Mouse (Mus musculus) lung, embryonic 16.5 days (tissue): ENCODE measurements around the gene Cfap157. TPM values are rescaled to one million over a fixed set of nuclear protein-coding genes. Genes with fewer than 3 reads are reported as not detected.
A peak's percentile ranks its signal among the peaks of the same experiment; 100 is the strongest.

Experiments used
- ATAC-seq: fragments of 200-750 bp; cut with Nextera tagmentation; 2 replicates; pipeline ENCODE4 v1.8.0; 2017; ENCODE audit warnings: low read depth, mild to moderate bottlenecking, moderate library complexity
- H3K27ac ChIP-seq: fragments of 300-500 bp; sonication (generic); 2 replicates; pipeline ENCODE4 v1.5.1; 2014; ENCODE audit warnings: mild to moderate bottlenecking, control low read depth, low read length
- H3K27me3 ChIP-seq: fragments of 300-500 bp; sonication (generic); 2 replicates; pipeline ENCODE4 v1.6.1; 2014; ENCODE audit warnings: low read depth, low read length, mixed read lengths; ENCODE audit not compliant: control insufficient read depth, insufficient read depth
- H3K36me3 ChIP-seq: fragments of 300-500 bp; sonication (generic); 2 replicates; pipeline ENCODE4 v1.6.1; 2014; ENCODE audit warnings: low read length; ENCODE audit not compliant: control insufficient read depth, insufficient read depth
- H3K4me1 ChIP-seq: fragments of 300-500 bp; sonication (generic); replicated peaks from 2 replicates; pipeline ENCODE4 v1.6.1; 2014; ENCODE audit warnings: low read length, mixed read lengths; ENCODE audit not compliant: control insufficient read depth, insufficient read depth
- H3K4me2 ChIP-seq: fragments of 300-500 bp; sonication (generic); 2 replicates; pipeline ENCODE4 v1.6.1; 2014; ENCODE audit warnings: low read depth, low read length, control low read depth
- H3K4me3 ChIP-seq: fragments of 300-500 bp; sonication (generic); 2 replicates; pipeline ENCODE4 v1.5.1; 2014; ENCODE audit warnings: mild to moderate bottlenecking, low read length, control low read depth
- H3K9ac ChIP-seq: fragments of 300-500 bp; sonication (generic); 2 replicates; pipeline ENCODE4 v1.6.1; 2014; ENCODE audit warnings: low read length, control low read depth
- H3K9me3 ChIP-seq: fragments of 300-500 bp; sonication (generic); 2 replicates; pipeline ENCODE4 v1.6.1; 2016; ENCODE audit warnings: low read length; ENCODE audit not compliant: control insufficient read depth
- WGBS: fragments of 180-500 bp; shearing (Covaris S2); extraction: QIAGEN DNeasy Blood & Tissue Kit; methylation state at CpG from one replicate; pipeline ENCODE4 v1.1.7; 2014; 5-methylcytosine and 5-hydroxymethylcytosine counted together
- polyA plus RNA-seq: library from polyadenylated mRNA; unstranded; fragments of >200 nt; fragmentation: Nextera tagmentation; extraction: Ambion mirVana; gene quantifications from 2 replicates; pipeline ENCODE4 v1.2.1, GENCODE M21; 2015

The Cfap157 gene
- polyA plus RNA-seq = 2.1 and 2.4 TPM in 2 replicates

- Histone ChIP-seq H3K4me3 (no peak within 1 kb of the TSS), H3K27ac (no peak within 1 kb of the TSS), H3K27me3 (no peaks in the 10 kb centered on the region), H3K4me1 (peaks cover 3% of the 10 kb centered on the region; the same call in 1 of the 2 replicates), H3K4me2 (no peak within 1 kb of the TSS), H3K9me3 (no peaks in the 10 kb centered on the region), H3K36me3 (no peaks in the 10 kb centered on the region; the same call in 1 of the 2 replicates), H3K9ac (no peak within 1 kb of the TSS)
- no peak for ATAC-seq
- WGBS = 41% methylated on average over 4 of the region's 4 CpGs
These were observed at the start of gene Cfap157 for GRCm38 (mm10) chr2:32784048-32784681. Cfap157 (minus strand) TSS chr2:32784428.

GRCm38 (mm10) chr2:32828979-32829676 is 44.9 kb upstream of the Cfap157 start:
- H3K9me3 ChIP-seq = no peaks in the 10 kb centered on the region
- no peak for ATAC-seq
- no peaks in the 10 kb centered on the region for H3K27me3 ChIP-seq
- no peak overlapping the region for H3K4me2 ChIP-seq
- no peak overlapping the region for H3K9ac ChIP-seq
- H3K27ac ChIP-seq = no peak overlapping the region
- no peak overlapping the region for H3K4me3 ChIP-seq
- no peaks in the 10 kb centered on the region for H3K36me3 ChIP-seq
- 61% methylated on average over 11 of the region's 11 CpGs for WGBS
- peaks cover 8% of the 10 kb centered on the region for H3K4me1 ChIP-seq

- Histone ChIP-seq H3K9ac (no peak overlapping the region), H3K9me3 (no peaks in the 10 kb centered on the region), H3K4me2 (no peak overlapping the region), H3K27ac (no peak overlapping the region), H3K4me3 (no peak overlapping the region), H3K4me1 (peaks cover 11% of the 10 kb centered on the region), H3K27me3 (no peaks in the 10 kb centered on the region), H3K36me3 (no peaks in the 10 kb centered on the region)
- 79% methylated on average over 6 of the region's 6 CpGs for WGBS
- ATAC-seq = no peak
These were observed 41.6 kb upstream of the Cfap157 start for GRCm38 (mm10) chr2:32825796-32826195.

- Histone ChIP-seq H3K4me1 (peaks cover 16% of the 10 kb centered on the region), H3K4me3 (no peak overlapping the region), H3K36me3 (no peaks in the 10 kb centered on the region), H3K27ac (no peak overlapping the region), H3K4me2 (no peak overlapping the region), H3K9ac (no peak overlapping the region), H3K9me3 (no peaks in the 10 kb centered on the region), H3K27me3 (no peaks in the 10 kb centered on the region)
- WGBS = 89% methylated on average over 1 of the region's 1 CpGs
- ATAC-seq = no peak
These were observed 40.5 kb upstream of the Cfap157 start for GRCm38 (mm10) chr2:32824778-32825177.

GRCm38 (mm10) chr2:32824181-32824580 is 40.0 kb upstream of the Cfap157 start:
- Histone ChIP-seq H3K36me3 (no peaks in the 10 kb centered on the region), H3K9ac (no peak overlapping the region), H3K27me3 (no peaks in the 10 kb centered on the region), H3K27ac (no peak overlapping the region), H3K4me2 (no peak overlapping the region), H3K4me1 (peaks cover 16% of the 10 kb centered on the region), H3K4me3 (no peak overlapping the region), H3K9me3 (no peaks in the 10 kb centered on the region)
- peak; percentile 37; the same call in 1 of the 2 replicates for ATAC-seq
- 36% methylated on average over 8 of the region's 8 CpGs for WGBS

- ATAC-seq = no peak
- Histone ChIP-seq H3K27ac (no peak overlapping the region), H3K4me3 (no peak overlapping the region), H3K4me2 (no peak overlapping the region), H3K4me1 (peaks cover 16% of the 10 kb centered on the region), H3K9me3 (no peaks in the 10 kb centered on the region), H3K27me3 (no peaks in the 10 kb centered on the region), H3K36me3 (no peaks in the 10 kb centered on the region), H3K9ac (no peak overlapping the region)
- WGBS = 60% methylated on average over 8 of the region's 8 CpGs
These were observed 39.4 kb upstream of the Cfap157 start for GRCm38 (mm10) chr2:32823579-32824154.

GRCm38 (mm10) chr2:32823153-32823552 is 38.9 kb upstream of the Cfap157 start:
- H3K27me3 ChIP-seq = no peaks in the 10 kb centered on the region
- no peak overlapping the region for H3K4me3 ChIP-seq
- no peak overlapping the region for H3K4me2 ChIP-seq
- 32% methylated on average over 11 of the region's 11 CpGs for WGBS
- H3K9me3 ChIP-seq = no peaks in the 10 kb centered on the region
- H3K9ac ChIP-seq = no peak overlapping the region
- no peaks in the 10 kb centered on the region for H3K36me3 ChIP-seq
- no peak overlapping the region for H3K27ac ChIP-seq
- ATAC-seq = no peak
- peaks cover 16% of the 10 kb centered on the region for H3K4me1 ChIP-seq

- H3K9me3 ChIP-seq = no peaks in the 10 kb centered on the region
- no peak overlapping the region for H3K4me3 ChIP-seq
- no peak overlapping the region for H3K27ac ChIP-seq
- no peak overlapping the region for H3K4me2 ChIP-seq
- H3K4me1 ChIP-seq = peaks cover 17% of the 10 kb centered on the region
- H3K27me3 ChIP-seq = no peaks in the 10 kb centered on the region
- no peak overlapping the region for H3K9ac ChIP-seq
- 77% methylated on average over 6 of the region's 6 CpGs for WGBS
- no peaks in the 10 kb centered on the region for H3K36me3 ChIP-seq
- ATAC-seq = no peak
These were observed 38.4 kb upstream of the Cfap157 start for GRCm38 (mm10) chr2:32822643-32823042.

GRCm38 (mm10) chr2:32821041-32821802 is 37.0 kb upstream of the Cfap157 start:
- H3K36me3 ChIP-seq = no peaks in the 10 kb centered on the region
- H3K4me2 ChIP-seq = no peak overlapping the region
- no peak overlapping the region for H3K9ac ChIP-seq
- H3K27ac ChIP-seq = peak overlapping the region; percentile 45; the same call in 1 of the 2 replicates
- WGBS = 54% methylated on average over 11 of the region's 11 CpGs
- no peaks in the 10 kb centered on the region for H3K9me3 ChIP-seq
- no peaks in the 10 kb centered on the region for H3K27me3 ChIP-seq
- peaks cover 27% of the 10 kb centered on the region for H3K4me1 ChIP-seq
- ATAC-seq = peak; percentile 69
- H3K4me3 ChIP-seq = no peak overlapping the region
